Mouse (Mus musculus): Measurements from ENCODE around the gene Cenpu.

- no peak for TF ChIP-seq CTCF (IDR thresholded peaks at IDR 0.05; ENCODE audit: low read depth, low read length)
- TF ChIP-seq POLR2A (IDR thresholded peaks at IDR 0.05; ENCODE audit: insufficient read depth, low read length) = no peak
- no peak for TF ChIP-seq EP300 (IDR thresholded peaks at IDR 0.05; ENCODE audit: insufficient read depth, low read depth, low read length)
Observed at GRCm38 (mm10) chr8:46529508-46529907, 22.3 kb upstream of the Cenpu start.
